Mouse (Mus musculus) bone marrow macrophage, adult 2 months (primary cell): ENCODE data around the gene Spint3.

Experiments used
- CTCF ChIP-seq: IDR thresholded peaks from 2 replicates; pipeline ENCODE4 v1.5.1; 2012; ENCODE audit warnings: low read depth, mild to moderate bottlenecking, low read length, moderate library complexity
- POLR2A ChIP-seq: IDR thresholded peaks from 2 replicates; pipeline ENCODE4 v1.6.1; 2012; ENCODE audit warnings: mild to moderate bottlenecking, low read depth, low read length, borderline replicate concordance

GRCm38 (mm10) chr2:164534315-164534714 is 38.9 kb downstream of the Spint3 start:
- TF ChIP-seq CTCF (no peak), POLR2A (no peak)
